Mouse (Mus musculus): Measurements from ENCODE around the gene Timm17b.

DNA sequence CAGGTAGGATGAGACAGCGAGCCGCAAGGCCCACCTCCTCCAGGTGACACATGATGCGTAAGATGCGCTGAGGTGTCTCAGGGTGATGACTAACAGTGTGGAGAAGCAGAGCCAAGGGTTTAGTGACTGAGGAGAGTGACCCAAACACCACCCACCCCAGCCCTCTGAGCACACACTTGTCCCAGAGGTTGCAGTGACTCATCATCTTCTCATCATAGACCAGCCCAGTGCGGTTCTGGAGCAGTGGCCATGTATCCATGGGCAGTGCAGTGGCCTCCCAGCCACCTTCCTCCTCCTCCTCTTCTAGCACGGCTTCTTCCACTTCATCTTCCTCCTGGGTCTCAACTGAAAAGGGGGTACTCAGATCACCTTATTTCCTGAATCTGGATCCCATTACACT, 38.5 kb downstream of the Timm17b start:
- TF ChIP-seq CTCF (conservative IDR thresholded peaks at IDR 0.05 in 1 of 2, IDR thresholded peaks at IDR 0.05 in 1 of 2; ENCODE audit: low read depth in 2 of 2, low read length in 2 of 2) (no peak), MAFK (IDR thresholded peaks at IDR 0.05; ENCODE audit: insufficient replicate concordance, low read length) (no peak), EP300 (IDR thresholded peaks at IDR 0.05; ENCODE audit: low read length) (no peak), POLR2A (IDR thresholded peaks at IDR 0.05; ENCODE audit: low read depth, low read length) (no peak), JUN (IDR thresholded peaks at IDR 0.05; ENCODE audit: insufficient read depth, low read depth, low read length) (no peak), NRF1 (IDR thresholded peaks at IDR 0.05; ENCODE audit: low read depth, low read length) (no peak)

All from CH12.LX (cell line).